Mouse (Mus musculus): ENCODE results near the gene Stard13. TPM values are rescaled to one million over a fixed set of nuclear protein-coding genes. Genes with fewer than 3 reads are reported as not detected.

Stard13 gene
- total RNA-seq, 1 experiment, result 6.8 TPM

DNA sequence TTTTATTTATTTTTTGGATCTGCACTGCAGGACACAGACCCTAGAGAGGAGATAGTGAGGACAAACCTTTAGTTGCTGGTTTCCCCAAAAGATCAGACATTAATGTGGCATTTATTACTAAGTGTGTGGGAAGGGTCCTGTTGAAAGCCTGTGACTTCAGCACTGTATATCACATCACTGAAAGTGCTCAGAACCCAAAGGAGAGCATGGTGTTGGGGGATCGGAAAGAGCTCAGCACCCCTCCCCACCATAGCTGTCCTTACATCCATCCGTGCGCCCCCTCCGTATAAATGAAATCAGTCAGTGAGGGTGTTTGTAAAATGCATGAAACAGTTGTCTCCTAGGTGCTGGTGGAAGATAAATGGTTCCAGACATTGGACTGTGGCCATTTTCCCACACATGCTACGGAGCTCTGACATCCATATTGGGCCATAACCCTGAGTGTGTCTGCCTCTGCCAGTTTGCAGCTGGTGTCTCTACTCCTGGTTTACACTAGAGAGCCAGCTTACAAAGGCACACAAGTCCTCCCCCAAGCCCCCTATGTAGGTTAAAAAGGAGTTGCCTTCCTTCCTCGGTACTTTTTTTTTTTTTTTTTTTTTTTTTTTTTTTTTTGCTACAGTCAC, 107.5 kb downstream of the Stard13 start:
- no peaks in the 10 kb centered on the region for H3K36me3 ChIP-seq (ENCODE audit: control insufficient read depth, insufficient read depth, low read length, poor library complexity, severe bottlenecking)
- no peak overlapping the region for H3K27ac ChIP-seq (ENCODE audit: insufficient read depth, low read depth, low read length, poor library complexity, severe bottlenecking)
- TF ChIP-seq CHD2 (IDR thresholded peaks at IDR 0.05; ENCODE audit: low read depth, low read length) (no peak), ZNF384 (IDR thresholded peaks at IDR 0.05; ENCODE audit: low read depth, low read length) (no peak), ZC3H11A (IDR thresholded peaks at IDR 0.05; ENCODE audit: borderline replicate concordance, low read depth, low read length) (no peak), MAFK (IDR thresholded peaks at IDR 0.05; ENCODE audit: insufficient read depth, low read depth, low read length) (no peak), HCFC1 (IDR thresholded peaks at IDR 0.05; ENCODE audit: borderline replicate concordance, insufficient read depth, low read length) (no peak)
- in situ Hi-C loops (cut with MboI; ENCODE audit: low sequenced_read_pairs in 2 of 2, unreplicated experiment in 2 of 2), result no loop called here
- no peak for DNase-seq (ENCODE audit: low read depth, low spot score)
- H3K4me1 ChIP-seq (ENCODE audit: control insufficient read depth in 2 of 2, insufficient read depth in 2 of 2, low read length in 2 of 2, poor library complexity in 1 of 2), result no peaks in the 10 kb centered on the region
- no peaks in the 10 kb centered on the region for H3K9me3 ChIP-seq (ENCODE audit: control insufficient read depth, insufficient read depth, low read depth, low read length)
- H3K9ac ChIP-seq (ENCODE audit: insufficient read depth, low read depth, low read length, poor library complexity, severe bottlenecking), result no peak overlapping the region
- no peak overlapping the region for H3K4me3 ChIP-seq (ENCODE audit: insufficient read depth in 1 of 2, low read depth in 1 of 2, low read length in 2 of 2, poor library complexity in 1 of 2, severe bottlenecking in 1 of 2)

DNA sequence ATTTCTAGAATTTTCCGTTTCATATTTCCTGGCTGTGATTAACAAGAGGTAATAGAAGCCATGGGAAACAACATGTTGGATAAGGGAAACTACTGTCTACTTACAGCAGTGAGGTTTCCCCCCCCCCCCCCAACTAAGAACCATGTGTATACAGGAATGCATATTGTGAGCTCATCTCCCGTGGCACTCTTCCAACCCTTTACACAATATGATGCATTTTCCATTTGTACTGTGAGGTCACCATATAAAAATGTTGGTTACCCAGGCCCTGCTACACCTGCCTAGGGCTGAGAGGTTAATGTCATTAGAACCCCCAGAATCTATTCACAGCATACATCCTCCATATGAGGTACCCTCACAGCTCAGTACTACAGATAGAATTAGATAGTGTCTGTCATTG, 115.8 kb downstream of the Stard13 start:
- Histone ChIP-seq H3K9ac (ENCODE audit: insufficient read depth, low read depth, low read length, poor library complexity, severe bottlenecking) (no peak overlapping the region), H3K27ac (ENCODE audit: insufficient read depth, low read depth, low read length, poor library complexity, severe bottlenecking) (no peak overlapping the region), H3K36me3 (ENCODE audit: control insufficient read depth, insufficient read depth, low read length, poor library complexity, severe bottlenecking) (no peaks in the 10 kb centered on the region), H3K4me1 (ENCODE audit: control insufficient read depth in 2 of 2, insufficient read depth in 2 of 2, low read length in 2 of 2, poor library complexity in 1 of 2) (no peaks in the 10 kb centered on the region), H3K4me3 (ENCODE audit: insufficient read depth in 1 of 2, low read depth in 1 of 2, low read length in 2 of 2, poor library complexity in 1 of 2, severe bottlenecking in 1 of 2) (no peak overlapping the region), H3K9me3 (ENCODE audit: control insufficient read depth, insufficient read depth, low read depth, low read length) (no peaks in the 10 kb centered on the region)
- in situ Hi-C loops (cut with MboI; ENCODE audit: low sequenced_read_pairs in 2 of 2, unreplicated experiment in 2 of 2), result no loop called here
- no peak for TF ChIP-seq CHD2 (IDR thresholded peaks at IDR 0.05; ENCODE audit: low read depth, low read length)
- TF ChIP-seq MAFK (IDR thresholded peaks at IDR 0.05; ENCODE audit: insufficient read depth, low read depth, low read length), result no peak
- TF ChIP-seq ZC3H11A (IDR thresholded peaks at IDR 0.05; ENCODE audit: borderline replicate concordance, low read depth, low read length), result no peak
- TF ChIP-seq HCFC1 (IDR thresholded peaks at IDR 0.05; ENCODE audit: borderline replicate concordance, insufficient read depth, low read length), result no peak
- no peak for TF ChIP-seq ZNF384 (IDR thresholded peaks at IDR 0.05; ENCODE audit: low read depth, low read length)
- DNase-seq (ENCODE audit: low read depth, low spot score), result no peak

DNA sequence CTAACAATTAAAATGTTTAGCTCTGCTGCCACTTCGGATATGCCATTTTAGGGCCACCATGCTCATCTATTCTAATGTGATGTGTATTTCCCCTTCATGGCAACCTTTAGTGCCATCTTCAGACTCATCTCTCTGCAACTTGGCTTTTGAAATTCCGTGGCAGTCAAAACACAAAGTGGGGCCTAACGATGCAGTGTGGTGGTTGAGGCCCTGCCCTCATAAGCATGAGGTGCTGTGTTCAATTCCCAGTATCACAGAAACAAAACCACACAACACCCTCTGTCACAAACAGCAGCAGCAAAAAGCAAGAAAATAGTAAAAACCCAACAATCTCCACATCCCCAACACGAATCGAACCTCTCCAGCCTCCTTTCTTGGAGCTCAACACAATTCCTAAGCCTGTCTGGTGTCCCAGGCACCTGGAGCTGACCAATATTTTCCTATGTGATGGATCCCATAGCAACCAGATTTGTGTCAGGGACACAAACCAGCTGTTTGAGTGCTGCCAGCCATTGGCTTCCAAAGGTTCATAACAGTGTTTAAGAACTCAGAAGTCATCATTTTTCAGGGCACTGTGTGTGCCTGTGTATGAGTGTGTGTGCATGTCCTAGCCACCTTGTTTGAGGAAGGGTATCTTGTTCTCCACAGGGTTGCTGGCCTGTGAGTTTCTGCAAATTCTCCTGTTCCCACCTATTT, 117.3 kb downstream of the Stard13 start:
- H3K9me3 ChIP-seq (ENCODE audit: control insufficient read depth, insufficient read depth, low read depth, low read length), result no peaks in the 10 kb centered on the region
- no peak for DNase-seq (ENCODE audit: low read depth, low spot score)
- H3K36me3 ChIP-seq (ENCODE audit: control insufficient read depth, insufficient read depth, low read length, poor library complexity, severe bottlenecking), result no peaks in the 10 kb centered on the region
- H3K27ac ChIP-seq (ENCODE audit: insufficient read depth, low read depth, low read length, poor library complexity, severe bottlenecking), result no peak overlapping the region
- H3K9ac ChIP-seq (ENCODE audit: insufficient read depth, low read depth, low read length, poor library complexity, severe bottlenecking), result no peak overlapping the region
- TF ChIP-seq CHD2 (IDR thresholded peaks at IDR 0.05; ENCODE audit: low read depth, low read length) (no peak), ZC3H11A (IDR thresholded peaks at IDR 0.05; ENCODE audit: borderline replicate concordance, low read depth, low read length) (no peak), HCFC1 (IDR thresholded peaks at IDR 0.05; ENCODE audit: borderline replicate concordance, insufficient read depth, low read length) (no peak), ZNF384 (IDR thresholded peaks at IDR 0.05; ENCODE audit: low read depth, low read length) (no peak), MAFK (IDR thresholded peaks at IDR 0.05; ENCODE audit: insufficient read depth, low read depth, low read length) (no peak)
- no peaks in the 10 kb centered on the region for H3K4me1 ChIP-seq (ENCODE audit: control insufficient read depth in 2 of 2, insufficient read depth in 2 of 2, low read length in 2 of 2, poor library complexity in 1 of 2)
- in situ Hi-C loops (cut with MboI; ENCODE audit: low sequenced_read_pairs in 2 of 2, unreplicated experiment in 2 of 2), result no loop called here
- H3K4me3 ChIP-seq (ENCODE audit: insufficient read depth in 1 of 2, low read depth in 1 of 2, low read length in 2 of 2, poor library complexity in 1 of 2, severe bottlenecking in 1 of 2), result no peak overlapping the region

DNA sequence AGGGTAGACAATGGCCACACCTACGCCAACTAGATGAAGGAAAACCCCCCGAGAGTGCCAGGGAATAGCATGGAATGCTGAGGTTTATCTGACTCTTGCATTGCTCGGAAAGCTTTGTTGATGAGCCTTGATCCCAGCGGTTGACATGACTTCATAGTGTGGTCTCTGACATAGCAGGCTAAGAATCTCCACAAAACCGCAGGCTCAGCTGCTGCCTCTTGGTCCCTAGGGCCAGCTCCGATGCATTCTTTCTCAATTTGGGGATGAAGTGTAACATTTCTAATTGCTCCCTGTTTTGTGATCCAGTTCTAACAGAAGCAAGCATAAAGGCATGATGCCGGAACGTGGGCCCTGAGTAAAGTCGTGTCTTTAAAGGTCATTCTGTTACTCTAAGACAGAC, 120.9 kb downstream of the Stard13 start:
- no peak for DNase-seq (ENCODE audit: low read depth, low spot score)
- Histone ChIP-seq H3K4me3 (ENCODE audit: insufficient read depth in 1 of 2, low read depth in 1 of 2, low read length in 2 of 2, poor library complexity in 1 of 2, severe bottlenecking in 1 of 2) (no peak overlapping the region), H3K9ac (ENCODE audit: insufficient read depth, low read depth, low read length, poor library complexity, severe bottlenecking) (no peak overlapping the region), H3K36me3 (ENCODE audit: control insufficient read depth, insufficient read depth, low read length, poor library complexity, severe bottlenecking) (no peaks in the 10 kb centered on the region), H3K9me3 (ENCODE audit: control insufficient read depth, insufficient read depth, low read depth, low read length) (no peaks in the 10 kb centered on the region), H3K27ac (ENCODE audit: insufficient read depth, low read depth, low read length, poor library complexity, severe bottlenecking) (no peak overlapping the region), H3K4me1 (ENCODE audit: control insufficient read depth in 2 of 2, insufficient read depth in 2 of 2, low read length in 2 of 2, poor library complexity in 1 of 2) (no peaks in the 10 kb centered on the region)
- TF ChIP-seq ZC3H11A (IDR thresholded peaks at IDR 0.05; ENCODE audit: borderline replicate concordance, low read depth, low read length) (no peak), MAFK (IDR thresholded peaks at IDR 0.05; ENCODE audit: insufficient read depth, low read depth, low read length) (no peak), HCFC1 (IDR thresholded peaks at IDR 0.05; ENCODE audit: borderline replicate concordance, insufficient read depth, low read length) (no peak), CHD2 (IDR thresholded peaks at IDR 0.05; ENCODE audit: low read depth, low read length) (no peak), ZNF384 (IDR thresholded peaks at IDR 0.05; ENCODE audit: low read depth, low read length) (no peak)
- in situ Hi-C loops (cut with MboI; ENCODE audit: low sequenced_read_pairs in 2 of 2, unreplicated experiment in 2 of 2), result no loop called here

Data from ES-E14 (cell line).